Mouse (Mus musculus) bone marrow macrophage, adult 2 months (primary cell): Measurements from ENCODE around the gene Hspa1a.

Experiments
- CTCF ChIP-seq: IDR thresholded peaks from 2 replicates; pipeline ENCODE4 v1.5.1; 2012; ENCODE audit warnings: low read depth, mild to moderate bottlenecking, low read length, moderate library complexity
- POLR2A ChIP-seq: IDR thresholded peaks from 2 replicates; pipeline ENCODE4 v1.6.1; 2012; ENCODE audit warnings: mild to moderate bottlenecking, low read depth, low read length, borderline replicate concordance

GRCm38 (mm10) chr17:34956340-34956739, 15.6 kb downstream of the Hspa1a start:
- TF ChIP-seq POLR2A (no peak), CTCF (no peak)
